Mouse (Mus musculus) layer of hippocampus, adult 8-10 months (tissue): ENCODE data around the gene Ano6. TPM values are rescaled to one million over a fixed set of nuclear protein-coding genes. Genes with fewer than 3 reads are reported as not detected.
A peak's percentile ranks its signal among the peaks of the same experiment; 100 is the strongest.

Experiments used
- DNase-seq, 2 experiments: peaks; one replicate each; pipeline ENCODE4 v3.0.0; 2022; ENCODE audit warnings: low spot score in 2 of 2
- total RNA-seq, 4 experiments: library from RNA; stranded (reverse); gene quantifications; 2 replicates each; pipeline ENCODE4 v1.2.4; 2022

Gene Ano6
- total RNA-seq, 4 experiments from 2014 or later = 27.0 to 34.1 (median 29.7) TPM

GRCm38 (mm10) chr15:95855051-95855844, 64.6 kb downstream of the Ano6 start:
- DNase-seq = no peak

GRCm38 (mm10) chr15:95855953-95856352, 65.3 kb downstream of the Ano6 start:
- no peak for DNase-seq

GRCm38 (mm10) chr15:95856684-95857595, 66.3 kb downstream of the Ano6 start:
- DNase-seq = no peak

GRCm38 (mm10) chr15:95858876-95859655, 68.4 kb downstream of the Ano6 start:
- DNase-seq = no peak

GRCm38 (mm10) chr15:95863865-95864660, 73.4 kb downstream of the Ano6 start:
- no peak for DNase-seq

GRCm38 (mm10) chr15:95865311-95866100, 74.9 kb downstream of the Ano6 start:
- no peak for DNase-seq

GRCm38 (mm10) chr15:95868172-95868571, 77.5 kb downstream of the Ano6 start:
- no peak for DNase-seq

GRCm38 (mm10) chr15:95869611-95870010, 79.0 kb downstream of the Ano6 start:
- no peak for DNase-seq

- DNase-seq = no peak
These were observed 81.0 kb downstream of the Ano6 start for GRCm38 (mm10) chr15:95871631-95872030.

GRCm38 (mm10) chr15:95872447-95872846, 81.8 kb downstream of the Ano6 start:
- no peak for DNase-seq

GRCm38 (mm10) chr15:95873276-95873675, 82.6 kb downstream of the Ano6 start:
- no peak for DNase-seq

GRCm38 (mm10) chr15:95874216-95874615, 83.6 kb downstream of the Ano6 start:
- DNase-seq = peak; percentile 44

GRCm38 (mm10) chr15:95874726-95875125, 84.1 kb downstream of the Ano6 start:
- DNase-seq = no peak

- DNase-seq = no peak
These were observed 85.3 kb downstream of the Ano6 start for GRCm38 (mm10) chr15:95875898-95876297.

GRCm38 (mm10) chr15:95880616-95881151, 90.0 kb downstream of the Ano6 start:
- DNase-seq = no peak

- no peak for DNase-seq
These were observed 91.8 kb downstream of the Ano6 start for GRCm38 (mm10) chr15:95882436-95882835.

- no peak for DNase-seq
These were observed 92.9 kb downstream of the Ano6 start for GRCm38 (mm10) chr15:95883559-95883958.

- no peak for DNase-seq
These were observed 94.3 kb downstream of the Ano6 start for GRCm38 (mm10) chr15:95884658-95885620.
